In genomic region chr4:125852545-125852944, GRCm38 (mm10) we compare ENCODE assay signal across 15 mouse cellular contexts.
A peak's percentile ranks its signal among the peaks of the same experiment; 100 is the strongest.
DNase-seq lines count a peak whose midpoint lies in the region; ATAC-seq and TF ChIP-seq lines count a peak whose summit lies in the region.
"Had no signal": no experiment of that assay in that cellular context is flagged by ENCODE, and none has a peak within 500 bp of the region (broad histone marks: within the 10 kb centered on the region; RNA-seq: fewer than 3 reads in every experiment).

No protein-coding gene starts in this region.

- TF ChIP-seq CTCF in kidney, postnatal 0 days (IDR thresholded peaks at IDR 0.05; ENCODE audit: low read depth): no peak
- no peak for TF ChIP-seq CTCF in brain, embryonic 14.5 days (IDR thresholded peaks at IDR 0.05; ENCODE audit: borderline replicate concordance, extremely low read depth, insufficient read depth, insufficient read length)

- H3K4me1 ChIP-seq in kidney, postnatal 0 days (replicated peaks; ENCODE audit: insufficient read depth, low read length): no peaks in the 10 kb centered on the region
- H3K4me1 ChIP-seq: intestine, embryonic 15.5 days had no signal

- peak; percentile 57 to 66 for DNase-seq in cerebellum, postnatal 10 days
- no peak for DNase-seq in kidney, postnatal 0 days (ENCODE audit: low spot score)
- DNase-seq in kidney, adult 8-10 months: no peak
- DNase-seq in brain, embryonic 14.5 days (ENCODE audit: low read depth): peak; percentile 59
- peak; percentile 26 to 45 for DNase-seq in left cerebral cortex, postnatal 25 days (ENCODE audit: low spot score in 2 of 2)
- no peak for DNase-seq in embryo, embryonic 11 days
- DNase-seq in kidney, adult 18-20 months: no peak
- DNase-seq: heart, adult 18-20 months; heart, postnatal 10 days; liver; lung, embryonic 14.5 days; thymus, adult 2 months had no signal

- no peak for TF ChIP-seq POLR2A in brain, embryonic 14.5 days (IDR thresholded peaks at IDR 0.05; ENCODE audit: borderline replicate concordance, extremely low read depth, insufficient read depth, insufficient read length, poor library complexity, severe bottlenecking)

- no peak overlapping the region for H3K9ac ChIP-seq in kidney, postnatal 0 days (ENCODE audit: low read depth, low read length)
- H3K9ac ChIP-seq: intestine, embryonic 15.5 days; lung, embryonic 14.5 days had no signal

- no peaks in the 10 kb centered on the region for H3K27me3 ChIP-seq in kidney, postnatal 0 days (ENCODE audit: insufficient read depth, low read length)
- H3K27me3 ChIP-seq: intestine, embryonic 15.5 days had no signal

- 45% methylated on average over 4 of the region's 4 CpGs for WGBS in kidney, postnatal 0 days

- ATAC-seq in cerebellum, adult (ENCODE audit: insufficient number of reproducible peaks, low FRiP score, low TSS enrichment): no peak
- 0 out of 2 replicates have a peak, but pooled peaks have one; percentile 36 for ATAC-seq in kidney, postnatal 0 days (replicated peaks; ENCODE audit: low FRiP score, low read depth)
- ATAC-seq: intestine, embryonic 15.5 days had no signal

- no peak overlapping the region for H3K4me3 ChIP-seq in kidney, postnatal 0 days (replicated peaks; ENCODE audit: low read depth, low read length)
- H3K4me3 ChIP-seq: embryonic facial prominence, embryonic 10.5 days; intestine, embryonic 15.5 days had no signal

- intact Hi-C loops in left cerebral cortex, postnatal 25 days (cut with DNase I): no loop called here

- H3K36me3 ChIP-seq in kidney, postnatal 0 days (ENCODE audit: insufficient read depth, low read length): no peaks in the 10 kb centered on the region
- H3K36me3 ChIP-seq: embryonic facial prominence, embryonic 10.5 days; intestine, embryonic 15.5 days had no signal

- H3K9me3 ChIP-seq in kidney, postnatal 0 days (replicated peaks; ENCODE audit: low read length): no peaks in the 10 kb centered on the region
- H3K9me3 ChIP-seq: embryonic facial prominence, embryonic 10.5 days; intestine, embryonic 15.5 days had no signal

- H3K27ac ChIP-seq in kidney, postnatal 0 days: no peak overlapping the region
- H3K27ac ChIP-seq: embryonic facial prominence, embryonic 10.5 days; intestine, embryonic 15.5 days had no signal

- no peak overlapping the region for H3K4me2 ChIP-seq in kidney, postnatal 0 days (ENCODE audit: low read length)
- H3K4me2 ChIP-seq: intestine, embryonic 15.5 days; lung, embryonic 14.5 days had no signal

Comparison
In these comparisons a context has a peak if more than half of its experiments do, and no peak if none do; other contexts are left out.
1. DNase-seq: peak in cerebellum, postnatal 10 days (2 of 2), brain, embryonic 14.5 days (single experiment) and left cerebral cortex, postnatal 25 days (2 of 2); none in kidney, postnatal 0 days (single experiment), kidney, adult 8-10 months (0 of 2), embryo, embryonic 11 days (single experiment) and kidney, adult 18-20 months (single experiment).